ENCODE assay signal across 9 mouse cellular contexts in the genomic region with DNA sequence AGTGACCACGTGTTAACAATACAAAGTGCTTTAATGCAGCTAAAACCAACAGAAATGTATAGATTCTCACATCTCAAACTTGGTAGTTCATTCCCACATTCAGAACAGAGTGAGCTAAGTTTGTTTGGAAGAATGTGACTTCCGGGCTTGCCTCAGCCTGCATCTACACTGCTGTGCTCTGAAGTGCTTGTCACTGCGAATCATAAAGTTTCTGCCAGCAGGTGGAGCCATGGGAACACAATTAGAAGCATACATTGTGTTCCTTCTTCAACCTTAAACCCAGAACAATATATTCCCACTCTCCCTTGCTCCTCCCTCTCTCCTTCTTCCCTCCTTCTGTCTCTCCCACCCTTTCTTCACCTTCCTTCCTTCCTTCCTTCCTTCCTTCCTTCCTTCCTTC.
DNase-seq lines count a peak whose midpoint lies in the region; ATAC-seq and TF ChIP-seq lines count a peak whose summit lies in the region.
"Had no signal": no experiment of that assay in that cellular context is flagged by ENCODE, and none has a peak within 500 bp of the region (broad histone marks: within the 10 kb centered on the region; RNA-seq: fewer than 3 reads in every experiment).

No protein-coding gene starts in this region.

- H3K4me1 ChIP-seq in MEL (ENCODE audit: control insufficient read depth in 1 of 2, insufficient read depth in 2 of 2, low read length in 2 of 2) = no peaks in the 10 kb centered on the region
- no peaks in the 10 kb centered on the region for H3K4me1 ChIP-seq in forebrain, embryonic 15.5 days
- H3K4me1 ChIP-seq in hindbrain, embryonic 13.5 days (replicated peaks) = no peaks in the 10 kb centered on the region

- H3K4me2 ChIP-seq in forebrain, embryonic 15.5 days (replicated peaks) = no peak overlapping the region
- H3K4me2 ChIP-seq in hindbrain, embryonic 13.5 days = no peak overlapping the region

- DNase-seq in MEL (ENCODE audit: low read depth, low spot score) = peak; percentile 69
- DNase-seq in layer of hippocampus, postnatal 10 days (ENCODE audit: low spot score in 2 of 2) = peak; percentile 86 to 89
- DNase-seq in lung, postnatal 14 days = peak; percentile 89
- peak; percentile 84 for DNase-seq in right cerebral cortex, adult 18-20 months
- DNase-seq in urinary bladder, postnatal 25 days (ENCODE audit: low spot score) = peak; percentile 79

- ATAC-seq in cerebellum, adult (ENCODE audit: insufficient number of reproducible peaks, low FRiP score, low TSS enrichment) = peak; percentile 74; the same call in 1 of the 2 replicates
- peak; percentile 97 for ATAC-seq in forebrain, embryonic 15.5 days (replicated peaks)
- ATAC-seq in hindbrain, embryonic 13.5 days (ENCODE audit: low FRiP score) = peak; percentile 92

- 9% methylated on average over 3 of the region's 3 CpGs for WGBS in forebrain, embryonic 15.5 days
- WGBS in hindbrain, embryonic 13.5 days = 8% methylated on average over 3 of the region's 3 CpGs

- no peak overlapping the region for H3K4me3 ChIP-seq in MEL (ENCODE audit: control insufficient read depth in 1 of 2, insufficient read depth in 1 of 2, low read depth in 2 of 2, low read length in 2 of 2)
- no peak overlapping the region for H3K4me3 ChIP-seq in forebrain, embryonic 15.5 days
- H3K4me3 ChIP-seq in hindbrain, embryonic 13.5 days = no peak overlapping the region

- no peak for TF ChIP-seq POLR2A in MEL (IDR thresholded peaks at IDR 0.05; ENCODE audit: control insufficient read depth in 1 of 2, insufficient read depth in 1 of 2, low read depth in 1 of 2, low read length in 2 of 2, poor library complexity in 1 of 2)

- no peaks in the 10 kb centered on the region for H3K27me3 ChIP-seq in MEL (ENCODE audit: control insufficient read depth in 1 of 2, insufficient read depth in 2 of 2, low read length in 2 of 2)
- no peaks in the 10 kb centered on the region for H3K27me3 ChIP-seq in forebrain, embryonic 15.5 days
- H3K27me3 ChIP-seq in hindbrain, embryonic 13.5 days = no peaks in the 10 kb centered on the region

- no peak overlapping the region for H3K9ac ChIP-seq in MEL (ENCODE audit: control insufficient read depth, low read depth, low read length, poor library complexity, severe bottlenecking)
- no peak overlapping the region for H3K9ac ChIP-seq in forebrain, embryonic 15.5 days (replicated peaks)
- no peak overlapping the region for H3K9ac ChIP-seq in hindbrain, embryonic 13.5 days

- peak; percentile 34 to 79 (median 57) for TF ChIP-seq CTCF in MEL (IDR thresholded peaks at IDR 0.05 in 2 of 3, conservative IDR thresholded peaks at IDR 0.05 in 1 of 3; ENCODE audit: control insufficient read depth in 1 of 3, insufficient read depth in 1 of 3, low read depth in 2 of 3, low read length in 3 of 3, poor library complexity in 1 of 3, severe bottlenecking in 1 of 3)

- H3K9me3 ChIP-seq in MEL (replicated peaks; ENCODE audit: insufficient read depth, low read length) = no peaks in the 10 kb centered on the region
- H3K9me3 ChIP-seq in forebrain, embryonic 15.5 days = no peaks in the 10 kb centered on the region
- H3K9me3 ChIP-seq in hindbrain, embryonic 13.5 days = no peaks in the 10 kb centered on the region

- TF ChIP-seq RAD21 in MEL (IDR thresholded peaks at IDR 0.05; ENCODE audit: low read depth, low read length) = peak; percentile 77

- H3K27ac ChIP-seq in MEL (ENCODE audit: control insufficient read depth, low read depth, low read length) = no peak overlapping the region
- no peak overlapping the region for H3K27ac ChIP-seq in forebrain, embryonic 15.5 days (replicated peaks)
- no peak overlapping the region for H3K27ac ChIP-seq in hindbrain, embryonic 13.5 days
- H3K27ac ChIP-seq: macrophage had no signal

- TF ChIP-seq EP300 in MEL (IDR thresholded peaks at IDR 0.05; ENCODE audit: low read depth in 1 of 2, low read length in 2 of 2) = no peak

- no peaks in the 10 kb centered on the region for H3K36me3 ChIP-seq in MEL (ENCODE audit: control insufficient read depth in 1 of 2, insufficient read depth in 2 of 2, low read length in 2 of 2)
- H3K36me3 ChIP-seq in forebrain, embryonic 15.5 days = no peaks in the 10 kb centered on the region
- H3K36me3 ChIP-seq in hindbrain, embryonic 13.5 days = no peaks in the 10 kb centered on the region

- no peaks in the 10 kb centered on the region for H3K79me2 ChIP-seq in MEL (ENCODE audit: control insufficient read depth, insufficient read depth, low read length, poor library complexity)

TF ChIP-seq in MEL, 35 proteins besides CTCF, POLR2A, EP300 and RAD21:
- TF ChIP-seq MEF2A (IDR thresholded peaks at IDR 0.05; ENCODE audit: extremely low read depth, insufficient replicate concordance, low read depth, low read length, poor library complexity, severe bottlenecking) (no peak), CHD2 (IDR thresholded peaks at IDR 0.05; ENCODE audit: low read length) (no peak), MAX (IDR thresholded peaks at IDR 0.05; ENCODE audit: low read length) (no peak), MAZ (IDR thresholded peaks at IDR 0.05; ENCODE audit: low read depth, low read length) (no peak), SIN3A (IDR thresholded peaks at IDR 0.05; ENCODE audit: low read length) (no peak), BHLHE40 (IDR thresholded peaks at IDR 0.05; ENCODE audit: borderline replicate concordance, low read depth, low read length) (no peak), NELFE (IDR thresholded peaks at IDR 0.05; ENCODE audit: low read depth, low read length) (no peak), USF2 (IDR thresholded peaks at IDR 0.05; ENCODE audit: borderline replicate concordance in 1 of 2, insufficient read depth in 1 of 2, low read depth in 1 of 2, low read length in 2 of 2) (no peak), E2F4 (IDR thresholded peaks at IDR 0.05; ENCODE audit: borderline replicate concordance, low read depth, low read length) (no peak), ZKSCAN1 (IDR thresholded peaks at IDR 0.05; ENCODE audit: low read depth, low read length) (no peak), POLR2AphosphoS2 (IDR thresholded peaks at IDR 0.05; ENCODE audit: low read length) (no peak), ZMIZ1 (IDR thresholded peaks at IDR 0.05; ENCODE audit: low read depth, low read length) (no peak), GATA1 (IDR thresholded peaks at IDR 0.05; ENCODE audit: low read depth, low read length) (no peak), MXI1 (IDR thresholded peaks at IDR 0.05; ENCODE audit: low read depth, low read length) (no peak), UBTF (IDR thresholded peaks at IDR 0.05; ENCODE audit: borderline replicate concordance, insufficient read depth, low read depth, low read length) (no peak), USF1 (IDR thresholded peaks at IDR 0.05; ENCODE audit: low read depth, low read length) (no peak), SMC3 (IDR thresholded peaks at IDR 0.05; ENCODE audit: low read depth, low read length) (peak; percentile 91), ZC3H11A (IDR thresholded peaks at IDR 0.05; ENCODE audit: low read depth, low read length) (peak; percentile 85)
